Mouse (Mus musculus) midbrain, postnatal 0 days (tissue): ENCODE results near the gene Cyp3a11. TPM values are rescaled to one million over a fixed set of nuclear protein-coding genes. Genes with fewer than 3 reads are reported as not detected.
"Not testable (repeated sequence)": the region's sequence is repeated elsewhere in the genome, so short reads cannot be mapped to it uniquely, and the experiment has no call there.

Experiments
- ATAC-seq: fragments of 200-750 bp; cut with Nextera tagmentation; 2 replicates; pipeline ENCODE4 v1.8.0; 2017; ENCODE audit warnings: moderate number of reproducible peaks, mild to moderate bottlenecking, moderate TSS enrichment, moderate library complexity; ENCODE audit not compliant: low FRiP score
- DNase-seq: peaks from one replicate; pipeline ENCODE4 v3.0.0-alpha.2; 2015; ENCODE audit warnings: low spot score
- H3K27ac ChIP-seq: fragments of 300-500 bp; sonication (generic); 2 replicates; pipeline ENCODE4 v1.5.1; 2014; ENCODE audit warnings: low read depth, mild to moderate bottlenecking, low read length, mixed read lengths
- H3K27me3 ChIP-seq: fragments of 300-500 bp; sonication (generic); 2 replicates; pipeline ENCODE4 v1.6.1; 2014; ENCODE audit warnings: low read length, control low read depth, mixed read lengths; ENCODE audit not compliant: insufficient read depth
- H3K36me3 ChIP-seq: fragments of 300-500 bp; sonication (generic); 2 replicates; pipeline ENCODE4 v1.6.1; 2014; ENCODE audit warnings: low read length, control low read depth, mixed read lengths; ENCODE audit not compliant: insufficient read depth
- H3K4me1 ChIP-seq: fragments of 300-500 bp; sonication (generic); 2 replicates; pipeline ENCODE4 v1.6.1; 2014; ENCODE audit warnings: mild to moderate bottlenecking, control low read depth, antibody characterized with exemption, low read length, mixed read lengths; ENCODE audit not compliant: insufficient read depth
- H3K4me2 ChIP-seq: fragments of 300-500 bp; sonication (generic); 2 replicates; pipeline ENCODE4 v1.6.1; 2014; ENCODE audit warnings: low read depth, mild to moderate bottlenecking, low read length, mixed read lengths; ENCODE audit not compliant: poor library complexity, severe bottlenecking
- H3K4me3 ChIP-seq: fragments of 300-500 bp; sonication (generic); 2 replicates; pipeline ENCODE4 v1.5.1; 2014; ENCODE audit warnings: low read depth, mild to moderate bottlenecking, low read length, moderate library complexity
- H3K9ac ChIP-seq: fragments of 300-500 bp; sonication (generic); replicated peaks from 2 replicates; pipeline ENCODE4 v1.6.1; 2014; ENCODE audit warnings: mild to moderate bottlenecking, low read length, moderate library complexity, mixed read lengths; ENCODE audit not compliant: poor library complexity, severe bottlenecking
- H3K9me3 ChIP-seq: fragments of 300-500 bp; sonication (generic); 2 replicates; pipeline ENCODE4 v1.6.1; 2016; ENCODE audit warnings: low read length, control low read depth
- CTCF ChIP-seq: IDR thresholded peaks from 2 replicates; pipeline ENCODE4 v1.5.1; 2016; ENCODE audit warnings: antibody characterized with exemption, mild to moderate bottlenecking
- WGBS: fragments of 180-500 bp; shearing (Covaris S2); extraction: QIAGEN DNeasy Blood & Tissue Kit; methylation state at CpG from one replicate; pipeline ENCODE4 v1.1.7; 2014; 5-methylcytosine and 5-hydroxymethylcytosine counted together
- polyA plus RNA-seq: library from polyadenylated mRNA; unstranded; fragments of >200 nt; fragmentation: Nextera tagmentation; extraction: Ambion mirVana; gene quantifications from 2 replicates; pipeline ENCODE4 v1.2.1, GENCODE M21; 2015
- total RNA-seq: library from RNA; depleted of rRNA; stranded (reverse); fragments of >200 nt; gene quantifications from 2 replicates; pipeline ENCODE4 v1.2.3, GENCODE M21; 2014; rRNA removed

The Cyp3a11 gene
- total and polyA plus RNA-seq, 2 experiments from 2014 or later: not detected

GRCm38 (mm10) chr5:145900436-145900990 is 20.7 kb upstream of the Cyp3a11 start:
- Histone ChIP-seq H3K36me3 (no peaks in the 10 kb centered on the region), H3K4me1 (no peaks in the 10 kb centered on the region), H3K4me2 (no peak overlapping the region), H3K9ac (no peak overlapping the region), H3K27me3 (no peaks in the 10 kb centered on the region), H3K4me3 (no peak overlapping the region), H3K27ac (no peak overlapping the region), H3K9me3 (peaks cover 33% of the 10 kb centered on the region)
- WGBS: 46% methylated on average over 2 of the region's 2 CpGs
- no peak for TF ChIP-seq CTCF
- DNase-seq (no peak), ATAC-seq (no peak)

GRCm38 (mm10) chr5:145897271-145897670 is 17.5 kb upstream of the Cyp3a11 start:
- no peaks in the 10 kb centered on the region for H3K36me3 ChIP-seq
- H3K27me3 ChIP-seq: no peaks in the 10 kb centered on the region
- 58% methylated on average over 1 of the region's 1 CpGs for WGBS
- ATAC-seq (no peak), DNase-seq (no peak)
- H3K4me3 ChIP-seq: no peak overlapping the region
- peaks cover 19% of the 10 kb centered on the region for H3K9me3 ChIP-seq
- H3K27ac ChIP-seq: no peak overlapping the region
- no peak for TF ChIP-seq CTCF
- no peaks in the 10 kb centered on the region for H3K4me1 ChIP-seq
- H3K9ac ChIP-seq: no peak overlapping the region
- no peak overlapping the region for H3K4me2 ChIP-seq

GRCm38 (mm10) chr5:145881207-145881606 is 1.4 kb upstream of the Cyp3a11 start:
- no peak overlapping the region for H3K4me2 ChIP-seq
- H3K27ac ChIP-seq: no peak overlapping the region
- no peaks in the 10 kb centered on the region for H3K36me3 ChIP-seq
- H3K4me1 ChIP-seq: no peaks in the 10 kb centered on the region
- ATAC-seq (no peak), DNase-seq (no peak)
- H3K9me3 ChIP-seq: peaks cover 33% of the 10 kb centered on the region; the same call in 1 of the 2 replicates
- H3K4me3 ChIP-seq: no peak overlapping the region
- H3K27me3 ChIP-seq: no peaks in the 10 kb centered on the region
- no peak overlapping the region for H3K9ac ChIP-seq
- no peak for TF ChIP-seq CTCF

GRCm38 (mm10) chr5:145867433-145867832 is 12.3 kb downstream of the Cyp3a11 start:
- ATAC-seq, H3K4me1 ChIP-seq: not testable (repeated sequence)

GRCm38 (mm10) chr5:145805796-145806195 is 74.0 kb downstream of the Cyp3a11 start, which contains the start of gene Cyp3a44:
Gene Cyp3a44, minus strand, starts transcription at chr5:145805874.
- not testable (repeated sequence) for H3K9ac ChIP-seq, ATAC-seq, DNase-seq, H3K27me3 ChIP-seq, H3K27ac ChIP-seq, H3K4me3 ChIP-seq, H3K4me2 ChIP-seq, H3K4me1 ChIP-seq, H3K9me3 ChIP-seq, H3K36me3 ChIP-seq
- 66% methylated on average over 2 of the region's 2 CpGs for WGBS

More at GRCm38 (mm10) chr5:145867433-145867832, 12.3 kb downstream of the Cyp3a11 start:
- not testable (repeated sequence) for H3K4me2 ChIP-seq, H3K9ac ChIP-seq, DNase-seq, H3K27me3 ChIP-seq, H3K36me3 ChIP-seq, H3K27ac ChIP-seq, H3K4me3 ChIP-seq
- H3K9me3 ChIP-seq: peaks cover 31% of the 10 kb centered on the region; the same call in 1 of the 2 replicates

Other genes starting within 250 kb of the Cyp3a11 start
- not detected in 2 replicates for gene Cyp3a41a, start 159.8 kb downstream of the Cyp3a11 start, total RNA-seq
- gene Cyp3a41a, start 159.8 kb downstream of the Cyp3a11 start, polyA plus RNA-seq: not detected in 2 replicates
- not detected in 2 replicates for gene Cyp3a44, start 74.1 kb downstream of the Cyp3a11 start, total RNA-seq
- not detected in 2 replicates for gene Cyp3a44, start 74.1 kb downstream of the Cyp3a11 start, polyA plus RNA-seq
- gene Cyp3a25, start 129.7 kb upstream of the Cyp3a11 start, total RNA-seq: not detected in 2 replicates
- not detected in 2 replicates for gene Cyp3a25, start 129.7 kb upstream of the Cyp3a11 start, polyA plus RNA-seq
- gene Cyp3a59, start 199.3 kb upstream of the Cyp3a11 start, total RNA-seq: not detected in 2 replicates
- not detected in 2 replicates for gene Cyp3a59, start 199.3 kb upstream of the Cyp3a11 start, polyA plus RNA-seq